Mouse (Mus musculus) gastrocnemius, postnatal 36 days (tissue): ENCODE results near the gene Il17rd. TPM values are rescaled to one million over a fixed set of nuclear protein-coding genes. Genes with fewer than 3 reads are reported as not detected.

Source experiments
- DNase-seq, 2 experiments: peaks; one replicate each; pipeline ENCODE4 v3.0.0; 2022
- intact Hi-C: fragments of 180-260 bp; cut with DNase I; formaldehyde crosslinking; loops from one replicate; pipeline ENCODE4 v1.15.1; 2025
- total RNA-seq, 2 experiments: library from RNA; stranded (reverse); gene quantifications; 2 replicates each; pipeline ENCODE4 v1.2.3; 2021

Il17rd gene
- total RNA-seq, 2 experiments from 2014 or later: 2.5 TPM

- intact Hi-C loops: no loop called here
- DNase-seq: peak in 1 of 2 experiments; percentile 19
Observed at GRCm38 (mm10) chr14:27131521-27131920, 92.8 kb downstream of the Il17rd start.

DNA sequence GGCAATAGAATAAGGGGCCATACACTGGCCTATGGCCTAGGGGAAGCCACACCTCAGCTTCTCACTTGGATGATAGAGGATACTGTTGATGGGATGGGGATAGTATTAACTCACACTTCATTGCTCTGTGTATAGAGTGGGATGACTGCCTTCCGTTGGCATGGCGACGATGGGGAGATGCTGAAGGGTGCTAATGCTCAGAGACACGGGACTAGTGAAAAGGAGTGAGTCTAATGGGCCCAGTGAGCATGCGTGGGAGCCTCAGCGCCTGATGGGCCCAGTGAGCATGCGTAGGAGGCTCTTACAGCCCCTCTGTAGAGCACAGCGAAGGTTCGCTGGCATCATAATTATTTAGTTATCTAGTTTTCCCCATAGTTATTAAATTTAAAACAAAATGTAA lies 100.2 kb downstream of the Il17rd start:
- DNase-seq: no peak
- intact Hi-C loops: no loop called here

GRCm38 (mm10) chr14:27139968-27140367 lies 101.2 kb downstream of the Il17rd start:
- intact Hi-C loops: no loop called here
- no peak for DNase-seq

- no peak for DNase-seq
- intact Hi-C loops: no loop called here
Observed at GRCm38 (mm10) chr14:27141486-27141885, 102.7 kb downstream of the Il17rd start.

- no peak for DNase-seq
- intact Hi-C loops: no loop called here
Observed at GRCm38 (mm10) chr14:27142680-27143079, 103.9 kb downstream of the Il17rd start.

GRCm38 (mm10) chr14:27145171-27146045 lies 106.7 kb downstream of the Il17rd start:
- intact Hi-C loops: no loop called here
- peak; percentile 11 to 25 for DNase-seq

DNA sequence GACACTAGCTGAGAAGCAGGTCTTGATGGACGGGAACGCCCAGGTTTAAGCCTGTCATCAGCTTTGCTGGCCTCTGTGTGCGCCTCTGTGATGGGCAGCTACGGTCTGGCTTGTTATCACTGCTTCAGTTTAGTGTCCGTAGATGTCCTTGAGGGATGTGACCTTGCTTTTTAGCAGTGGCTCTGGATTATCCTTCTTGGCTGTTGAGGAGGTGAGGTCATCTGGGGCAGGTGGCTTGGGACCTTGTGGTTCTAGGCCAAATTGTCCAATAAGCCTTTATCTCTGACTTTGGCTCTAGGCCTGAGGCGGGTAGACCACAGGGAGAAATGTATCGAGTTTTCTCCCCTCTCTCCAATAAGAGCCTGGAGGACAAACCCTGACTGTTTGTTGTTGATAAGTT lies 109.0 kb downstream of the Il17rd start:
- intact Hi-C loops: no loop called here
- no peak for DNase-seq

DNA sequence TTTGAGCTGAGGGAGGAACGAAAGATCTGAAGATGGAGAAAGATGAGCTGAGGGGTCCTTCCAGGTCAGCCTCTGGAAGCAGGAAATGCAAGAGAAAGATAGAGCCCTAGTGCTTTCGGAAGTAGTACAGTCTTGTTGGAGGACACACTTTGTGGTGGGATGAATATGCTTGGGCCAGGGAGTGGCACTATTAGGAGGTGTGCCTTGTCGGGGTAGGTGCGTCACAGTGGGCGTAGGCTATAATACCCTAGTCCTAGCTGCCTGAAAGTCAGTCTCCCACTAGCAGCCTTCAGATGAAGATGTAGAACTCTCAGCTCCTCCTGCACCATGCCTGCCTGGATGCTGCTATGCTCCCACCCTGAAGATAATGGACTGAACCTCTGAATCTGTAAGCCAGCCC lies 110.7 kb downstream of the Il17rd start:
- DNase-seq: no peak

GRCm38 (mm10) chr14:27150011-27150640 lies 111.4 kb downstream of the Il17rd start:
- no peak for DNase-seq
- intact Hi-C loops: no loop called here

More for the DNA sequence above, 110.7 kb downstream of the Il17rd start:
- intact Hi-C loops: no loop called here

DNA sequence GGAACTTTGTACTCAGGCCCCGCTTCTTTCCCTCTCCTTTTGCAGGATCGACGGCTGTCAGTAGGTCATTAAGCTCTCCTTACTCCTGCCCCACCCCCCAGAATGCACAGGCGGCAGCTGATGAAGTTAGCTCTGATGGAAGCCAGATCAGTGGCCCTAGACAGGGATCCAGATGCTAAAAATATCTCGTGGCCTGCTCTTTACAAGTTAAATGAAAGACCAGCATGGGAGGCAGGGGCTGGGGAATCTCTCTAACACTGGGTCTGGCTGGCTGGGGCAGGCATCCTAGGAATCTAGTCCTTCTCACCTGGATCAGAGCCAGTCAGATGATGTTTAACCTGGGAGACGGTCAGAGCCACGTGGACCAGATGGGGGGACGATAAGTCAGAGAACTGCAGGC lies 112.7 kb downstream of the Il17rd start:
- intact Hi-C loops: no loop called here
- no peak for DNase-seq

- intact Hi-C loops: no loop called here
- DNase-seq: no peak
Observed at GRCm38 (mm10) chr14:27155088-27155487, 116.3 kb downstream of the Il17rd start.

DNA sequence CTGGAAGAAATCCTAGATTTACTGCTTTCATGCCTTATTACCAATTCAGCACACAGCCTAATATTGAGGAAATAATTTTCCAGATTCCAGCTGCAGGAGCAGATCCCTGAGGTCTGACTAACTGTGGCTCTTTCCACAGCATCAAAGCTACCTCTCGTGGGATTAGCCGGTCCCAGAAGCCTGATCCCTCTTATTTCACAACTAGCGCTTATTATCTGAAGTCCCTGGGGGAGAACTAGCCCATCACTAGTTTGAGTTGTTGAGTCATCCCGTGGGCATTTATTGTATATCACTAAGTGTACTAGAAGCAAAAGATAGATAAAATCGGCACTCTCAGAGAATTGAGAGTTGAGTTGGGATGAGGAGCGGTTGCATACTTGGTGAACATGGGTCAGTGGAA lies 117.3 kb downstream of the Il17rd start:
- no peak for DNase-seq

More for the DNA sequence above, 117.3 kb downstream of the Il17rd start:
- intact Hi-C loops: no loop called here

Other genes starting within 250 kb of the Il17rd start
- gene Asb14, start 144.4 kb upstream of the Il17rd start, total RNA-seq: 10 to 100 TPM; 86.5 to 96.4 TPM
- gene Appl1, start 67.7 kb upstream of the Il17rd start, total RNA-seq: 10 to 100 TPM; 14.4 to 14.6 TPM
- gene Hesx1, start 44.5 kb upstream of the Il17rd start, total RNA-seq: not detected
- 10 to 100 TPM in 1 of 2 experiments, 1 to 10 TPM in 1; 8.7 to 10.1 TPM for gene Arhgef3, start 76.0 kb downstream of the Il17rd start, total RNA-seq